Mouse (Mus musculus) embryo, embryonic 10 days (tissue): ENCODE data around the gene Gm14214.

Experiments
- DNase-seq: peaks from one replicate; pipeline ENCODE4 v3.0.0-alpha.2; 2015; ENCODE audit warnings: low spot score

Gm14214 gene

GRCm38 (mm10) chr2:154774032-154774431 lies 4.2 kb upstream of the Gm14214 start:
- DNase-seq, result peak; percentile 78

- no peak for DNase-seq
Measured at GRCm38 (mm10) chr2:154771604-154772003, 1.8 kb upstream of the Gm14214 start.

DNA sequence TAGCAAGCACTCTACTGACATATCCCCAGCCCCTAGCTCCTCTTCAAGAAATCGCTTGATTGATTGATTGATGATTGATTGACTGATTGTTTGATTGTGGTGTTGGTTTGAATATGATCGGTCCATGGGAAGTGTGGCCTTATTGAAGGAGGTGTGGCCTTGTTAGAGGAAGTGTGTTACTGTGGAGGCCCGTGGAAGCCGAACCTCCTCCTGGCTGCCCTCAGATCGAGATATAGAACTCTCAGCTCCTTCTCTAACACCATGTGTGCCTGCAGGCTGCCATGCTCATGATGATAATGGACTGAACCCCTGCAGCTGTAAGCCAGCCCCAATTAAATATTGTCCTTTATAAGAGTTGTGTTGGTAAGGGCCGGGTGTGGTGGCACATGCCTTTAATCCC lies 2.8 kb downstream of the Gm14214 start:
- no peak for DNase-seq

DNA sequence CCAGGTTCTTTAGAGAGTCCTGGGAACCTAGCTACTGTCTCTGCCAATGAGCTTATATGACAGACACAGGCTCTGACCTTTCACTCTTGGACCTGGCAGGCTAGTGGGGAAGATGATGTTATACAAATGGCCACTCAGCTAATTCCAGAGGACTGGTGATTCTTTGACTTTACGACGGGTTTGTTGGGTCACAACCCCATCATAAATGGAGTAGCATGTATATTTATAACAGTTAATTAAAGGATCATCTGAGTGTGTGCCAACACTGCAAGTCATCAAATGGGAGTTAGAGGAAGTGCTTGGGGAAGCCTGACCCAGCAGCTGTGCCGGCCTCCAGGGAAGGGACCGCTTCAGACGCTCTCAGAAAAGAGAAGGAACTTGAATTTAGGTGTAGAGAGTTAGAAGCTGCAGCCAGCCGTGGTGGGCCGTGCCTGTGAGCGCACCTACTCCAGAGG lies 4.2 kb downstream of the Gm14214 start:
- DNase-seq, result no peak

- no peak for DNase-seq
Measured at GRCm38 (mm10) chr2:154764828-154765497, 4.9 kb downstream of the Gm14214 start.

GRCm38 (mm10) chr2:154763226-154763625 lies 6.6 kb downstream of the Gm14214 start:
- no peak for DNase-seq

DNA sequence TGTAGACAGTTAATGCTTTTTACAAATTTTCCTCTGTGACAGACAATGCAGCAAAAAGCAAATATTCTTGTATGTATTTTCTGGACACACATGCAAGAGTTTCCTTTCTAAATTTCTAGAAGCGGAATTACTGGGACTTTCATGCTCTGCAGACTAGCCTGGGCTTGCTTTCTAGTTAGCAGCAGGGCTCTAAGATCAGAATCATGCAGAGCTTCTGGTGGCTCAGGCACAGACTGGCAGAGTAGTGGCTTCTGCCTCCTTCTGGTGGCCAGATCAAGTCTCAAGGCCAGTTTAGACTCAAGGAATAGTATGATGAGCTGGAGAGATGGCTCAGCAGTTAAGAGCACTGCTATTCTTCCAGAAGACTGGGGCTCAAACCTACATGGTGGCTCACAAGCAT lies 11.4 kb downstream of the Gm14214 start:
- no peak for DNase-seq

GRCm38 (mm10) chr2:154757691-154758090 lies 12.1 kb downstream of the Gm14214 start:
- DNase-seq, result no peak

DNA sequence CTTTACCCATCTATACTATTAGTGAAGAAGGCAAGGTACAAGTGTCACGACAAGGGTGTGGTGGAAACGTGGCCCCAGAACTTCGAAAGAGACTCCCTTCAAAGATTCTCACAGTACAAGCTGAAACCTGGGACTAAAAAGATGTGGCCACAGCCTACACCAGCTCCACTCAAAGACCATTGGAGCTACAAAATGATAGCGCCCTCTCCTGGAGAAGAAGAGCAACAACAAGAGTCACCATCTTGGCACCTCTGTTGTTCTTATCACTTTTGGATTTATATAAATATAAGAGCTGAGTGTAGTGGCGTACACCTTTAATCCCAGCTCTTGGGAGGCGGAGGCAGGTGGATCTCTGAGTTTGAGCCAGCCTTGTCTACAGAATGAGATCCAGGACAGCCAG lies 14.0 kb downstream of the Gm14214 start:
- peak; percentile 46 for DNase-seq

DNA sequence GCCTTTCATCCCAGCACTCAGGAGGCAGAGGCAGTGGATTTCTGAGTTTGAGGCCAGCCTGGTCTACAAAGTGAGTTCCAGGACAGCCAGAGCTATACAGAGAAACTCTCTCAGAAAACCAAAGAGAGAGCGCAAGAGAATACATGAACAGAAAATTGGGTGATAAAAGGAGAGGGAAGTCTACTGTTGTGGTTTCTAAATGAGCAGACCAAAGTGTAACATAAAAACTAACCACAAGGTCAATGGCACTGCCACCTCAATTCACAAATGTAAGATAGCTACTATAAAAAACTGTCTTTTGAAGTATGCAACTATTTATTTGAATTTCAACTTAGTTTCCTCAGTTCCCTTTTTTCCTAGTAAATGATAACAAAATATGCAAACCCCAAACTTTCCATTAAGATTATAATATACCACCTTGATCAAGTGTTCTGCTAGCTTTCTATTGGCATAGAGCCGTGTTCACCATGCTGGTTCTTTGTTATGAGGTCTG lies 15.7 kb downstream of the Gm14214 start:
- DNase-seq, result no peak

DNA sequence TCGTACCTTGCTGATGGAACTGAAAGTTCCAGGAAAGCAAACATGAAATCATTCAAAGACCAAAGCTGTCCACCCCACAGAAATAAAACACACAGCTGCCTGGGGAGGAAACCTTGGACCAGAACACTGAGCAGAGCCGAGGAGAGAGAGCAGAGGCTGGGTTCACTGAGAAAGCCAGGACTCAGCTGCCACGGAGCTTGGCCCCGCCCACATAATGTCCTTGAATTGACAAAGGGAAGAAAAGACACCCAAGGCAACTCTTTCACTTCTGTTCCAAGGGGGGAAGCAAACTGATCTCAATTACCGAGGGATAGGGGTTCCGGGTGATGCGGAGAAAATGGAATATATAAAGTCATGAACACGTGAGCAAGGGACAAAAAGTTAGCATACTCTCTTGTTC lies 17.9 kb downstream of the Gm14214 start:
- no peak for DNase-seq

GRCm38 (mm10) chr2:154749046-154750036 lies 20.5 kb downstream of the Gm14214 start:
- DNase-seq, result peak; percentile 48

GRCm38 (mm10) chr2:154748383-154748782 lies 21.4 kb downstream of the Gm14214 start:
- DNase-seq, result no peak

DNA sequence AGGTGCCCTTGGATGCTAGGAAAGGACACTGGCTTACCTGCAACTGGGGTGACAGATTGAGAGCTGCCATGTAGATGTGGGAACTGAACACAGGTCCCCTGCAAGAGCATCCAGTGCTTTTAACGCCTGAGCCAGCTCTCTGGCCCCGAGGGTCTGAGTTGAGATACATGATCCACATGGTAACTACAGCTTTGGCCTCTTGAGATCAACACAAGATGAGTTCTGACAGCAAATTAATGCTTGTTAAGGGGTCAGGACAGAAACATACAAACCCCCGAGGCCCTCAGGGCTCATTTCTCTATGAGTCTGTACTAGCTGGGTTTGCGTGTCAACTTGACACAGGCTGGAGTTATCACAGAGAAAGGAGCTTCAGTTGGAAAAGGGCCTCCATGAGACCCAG lies 25.9 kb downstream of the Gm14214 start:
- peak; percentile 23 for DNase-seq

GRCm38 (mm10) chr2:154742911-154743819 lies 26.7 kb downstream of the Gm14214 start:
- DNase-seq, result peak; percentile 49

GRCm38 (mm10) chr2:154738621-154739020 lies 31.2 kb downstream of the Gm14214 start:
- DNase-seq, result no peak

DNA sequence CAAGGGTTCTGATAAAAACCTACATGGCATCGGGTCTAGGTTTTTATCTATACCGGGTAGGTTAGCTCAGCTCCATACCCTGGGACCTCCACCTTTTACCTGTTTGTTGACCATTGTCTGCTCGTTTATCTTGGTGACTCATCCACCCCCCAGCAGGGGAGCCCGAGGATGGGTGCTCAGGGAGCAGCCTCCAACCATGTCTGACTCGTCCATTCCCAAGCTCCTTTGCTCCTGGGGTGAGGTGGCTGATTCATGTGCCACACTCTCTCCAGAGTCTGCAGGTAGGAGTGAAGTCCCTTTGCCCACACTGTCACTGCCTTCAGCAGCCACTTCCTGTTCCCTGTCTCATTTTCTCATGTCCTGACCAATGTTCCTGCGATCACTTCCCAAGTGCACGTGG lies 33.8 kb downstream of the Gm14214 start:
- DNase-seq, result no peak

DNA sequence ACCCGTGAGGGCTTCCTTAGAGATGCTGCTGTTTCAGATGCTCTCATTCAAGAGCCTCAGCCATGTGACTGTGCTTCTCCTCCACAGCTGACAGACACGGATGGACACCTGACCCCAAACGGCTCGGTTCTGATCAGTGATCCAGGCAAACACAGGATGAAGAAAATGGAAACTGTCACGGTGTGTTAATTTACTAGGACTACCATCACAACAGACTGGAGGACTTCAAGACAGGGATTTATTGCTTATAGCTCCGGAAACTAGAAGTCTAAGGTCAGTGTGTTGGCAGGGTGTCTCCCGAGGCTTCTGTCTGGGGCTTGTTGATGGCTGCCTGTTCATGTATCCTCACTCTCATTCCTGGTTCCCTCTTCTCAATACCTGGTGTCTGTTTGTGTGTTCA lies 34.4 kb downstream of the Gm14214 start:
- DNase-seq, result no peak

GRCm38 (mm10) chr2:154734977-154735376 lies 34.9 kb downstream of the Gm14214 start:
- no peak for DNase-seq

- no peak for DNase-seq
Measured at GRCm38 (mm10) chr2:154732503-154733141, 37.2 kb downstream of the Gm14214 start.

DNA sequence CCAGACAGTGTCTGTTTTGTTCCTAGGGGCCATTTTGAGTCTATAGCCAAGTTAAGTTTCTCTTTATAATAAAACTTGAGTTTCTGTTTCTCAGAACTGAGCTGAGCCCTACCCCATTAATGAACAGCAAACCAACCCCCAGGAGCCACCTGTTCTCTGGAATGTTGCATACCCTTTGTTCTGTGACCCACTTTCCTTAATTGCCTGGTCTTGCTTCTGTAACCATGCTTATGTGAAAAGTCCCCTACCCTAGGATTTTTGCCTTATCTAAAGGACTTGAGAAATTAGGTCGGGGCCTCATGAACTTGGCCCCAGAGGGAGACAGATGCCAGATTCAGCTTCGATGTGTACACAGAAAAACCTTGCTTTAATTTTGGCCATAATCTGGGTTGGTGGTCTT lies 37.9 kb downstream of the Gm14214 start:
- DNase-seq, result no peak
